Mouse (Mus musculus) embryonic facial prominence, embryonic 10.5 days (tissue): Measurements from ENCODE around the gene Ap1s2. TPM values are rescaled to one million over a fixed set of nuclear protein-coding genes. Genes with fewer than 3 reads are reported as not detected.

ENCODE experiments used
- DNase-seq: peaks from one replicate; pipeline ENCODE4 v3.0.0-alpha.2; 2017; ENCODE audit warnings: low spot score
- H3K27ac ChIP-seq: fragments of 300-500 bp; sonication (generic); replicated peaks from 2 replicates; pipeline ENCODE4 v1.5.1; 2016; ENCODE audit warnings: mild to moderate bottlenecking
- H3K27me3 ChIP-seq: fragments of 300-500 bp; sonication (generic); replicated peaks from 2 replicates; pipeline ENCODE4 v1.6.1; 2016; ENCODE audit warnings: low read depth, mild to moderate bottlenecking; ENCODE audit not compliant: poor library complexity, severe bottlenecking
- H3K36me3 ChIP-seq: fragments of 300-500 bp; sonication (generic); replicated peaks from 2 replicates; pipeline ENCODE4 v1.6.1; 2016; ENCODE audit warnings: mild to moderate bottlenecking, moderate library complexity
- H3K4me1 ChIP-seq: fragments of 300-500 bp; sonication (generic); 2 replicates; pipeline ENCODE4 v1.6.1; 2016
- H3K4me3 ChIP-seq: fragments of 300-500 bp; sonication (generic); 2 replicates; pipeline ENCODE4 v1.5.1; 2016; ENCODE audit warnings: mild to moderate bottlenecking, moderate library complexity
- H3K9me3 ChIP-seq: fragments of 300-500 bp; sonication (generic); 2 replicates; pipeline ENCODE4 v1.6.1; 2016; ENCODE audit warnings: mild to moderate bottlenecking
- WGBS: fragments of 180-500 bp; shearing (Covaris S2); methylation state at CpG from one replicate; pipeline ENCODE4 v1.1.7; 2016; 5-methylcytosine and 5-hydroxymethylcytosine counted together
- polyA plus RNA-seq: library from polyadenylated mRNA; unstranded; fragments of >200 nt; fragmentation: Nextera tagmentation; extraction: Ambion mirVana; gene quantifications from 2 replicates; pipeline ENCODE4 v1.2.1, GENCODE M21; 2016

Ap1s2 gene
- polyA plus RNA-seq, 1 experiment from 2014 or later = 22.7 TPM

- 19% methylated on average over 34 of the region's 34 CpGs for WGBS
- no peaks in the 10 kb centered on the region for H3K4me1 ChIP-seq
- no peaks in the 10 kb centered on the region for H3K36me3 ChIP-seq
- H3K27ac ChIP-seq = peak overlapping the region; percentile 87
- peaks cover 47% of the 10 kb centered on the region for H3K27me3 ChIP-seq
- peak; percentile 69 for DNase-seq
- peak overlapping the region; percentile 68 for H3K4me3 ChIP-seq
- H3K9me3 ChIP-seq = peaks cover 11% of the 10 kb centered on the region
These were observed 564 bp downstream of the Ap1s2 start for GRCm38 (mm10) chrX:163909381-163909780.

- no peaks in the 10 kb centered on the region for H3K4me1 ChIP-seq
- H3K9me3 ChIP-seq = peaks cover 11% of the 10 kb centered on the region
- H3K36me3 ChIP-seq = peaks cover 8% of the 10 kb centered on the region
- H3K27me3 ChIP-seq = peaks cover 58% of the 10 kb centered on the region
- no peak overlapping the region for H3K27ac ChIP-seq
- H3K4me3 ChIP-seq = no peak overlapping the region
- peak; percentile 14 for DNase-seq
These were observed 4.0 kb downstream of the Ap1s2 start for GRCm38 (mm10) chrX:163912791-163913190.

- Histone ChIP-seq H3K4me1 (no peaks in the 10 kb centered on the region), H3K9me3 (no peaks in the 10 kb centered on the region), H3K36me3 (no peaks in the 10 kb centered on the region), H3K27me3 (peaks cover 43% of the 10 kb centered on the region), H3K27ac (no peak overlapping the region), H3K4me3 (no peak overlapping the region)
- no peak for DNase-seq
These were observed 20.7 kb downstream of the Ap1s2 start for GRCm38 (mm10) chrX:163929550-163929949.

GRCm38 (mm10) chrX:163934731-163935130 lies 25.9 kb downstream of the Ap1s2 start:
- Histone ChIP-seq H3K27ac (no peak overlapping the region), H3K9me3 (no peaks in the 10 kb centered on the region), H3K27me3 (peaks cover 68% of the 10 kb centered on the region), H3K4me3 (no peak overlapping the region), H3K36me3 (peaks cover 28% of the 10 kb centered on the region), H3K4me1 (no peaks in the 10 kb centered on the region)
- DNase-seq = no peak
- 87% methylated on average over 8 of the region's 8 CpGs for WGBS

- H3K4me3 ChIP-seq = no peak overlapping the region
- H3K27me3 ChIP-seq = peaks cover 65% of the 10 kb centered on the region
- H3K36me3 ChIP-seq = peaks cover 53% of the 10 kb centered on the region
- no peak overlapping the region for H3K27ac ChIP-seq
- no peaks in the 10 kb centered on the region for H3K9me3 ChIP-seq
- WGBS = 89% methylated on average over 6 of the region's 6 CpGs
- no peaks in the 10 kb centered on the region for H3K4me1 ChIP-seq
- no peak for DNase-seq
These were observed 29.8 kb downstream of the Ap1s2 start for GRCm38 (mm10) chrX:163938587-163938986.

GRCm38 (mm10) chrX:163944381-163944780 lies 35.6 kb downstream of the Ap1s2 start:
- H3K27me3 ChIP-seq = peaks cover 38% of the 10 kb centered on the region
- H3K9me3 ChIP-seq = no peaks in the 10 kb centered on the region
- no peak overlapping the region for H3K27ac ChIP-seq
- 90% methylated on average over 3 of the region's 3 CpGs for WGBS
- H3K36me3 ChIP-seq = peaks cover 75% of the 10 kb centered on the region
- no peak overlapping the region for H3K4me3 ChIP-seq
- DNase-seq = no peak
- no peaks in the 10 kb centered on the region for H3K4me1 ChIP-seq

GRCm38 (mm10) chrX:163951618-163952017 lies 42.8 kb downstream of the Ap1s2 start:
- DNase-seq = no peak
- H3K4me3 ChIP-seq = no peak overlapping the region
- H3K9me3 ChIP-seq = no peaks in the 10 kb centered on the region
- H3K4me1 ChIP-seq = no peaks in the 10 kb centered on the region
- peaks cover 62% of the 10 kb centered on the region for H3K27me3 ChIP-seq
- peaks cover 95% of the 10 kb centered on the region for H3K36me3 ChIP-seq
- no peak overlapping the region for H3K27ac ChIP-seq
- 100% methylated on average over 1 of the region's 1 CpGs for WGBS

- peaks cover 42% of the 10 kb centered on the region for H3K36me3 ChIP-seq
- 34% methylated on average over 12 of the region's 12 CpGs for WGBS
- peaks cover 4% of the 10 kb centered on the region; the same call in 1 of the 2 replicates for H3K4me1 ChIP-seq
- H3K27me3 ChIP-seq = peaks cover 66% of the 10 kb centered on the region
- no peaks in the 10 kb centered on the region for H3K9me3 ChIP-seq
- peak overlapping the region; percentile 71 for H3K4me3 ChIP-seq
- H3K27ac ChIP-seq = peak overlapping the region; percentile 95
- DNase-seq = no peak
These were observed 48.6 kb downstream of the Ap1s2 start for GRCm38 (mm10) chrX:163957381-163957780.

GRCm38 (mm10) chrX:163957803-163958466 lies 49.1 kb downstream of the Ap1s2 start:
- Histone ChIP-seq H3K9me3 (no peaks in the 10 kb centered on the region), H3K4me3 (peak overlapping the region; percentile 71), H3K36me3 (peaks cover 36% of the 10 kb centered on the region), H3K27me3 (peaks cover 66% of the 10 kb centered on the region), H3K27ac (peak overlapping the region; percentile 95), H3K4me1 (peaks cover 4% of the 10 kb centered on the region; the same call in 1 of the 2 replicates)
- 19% methylated on average over 55 of the region's 67 CpGs for WGBS
- peak; percentile 83 for DNase-seq

- Histone ChIP-seq H3K27ac (peak within 1 kb of the TSS; percentile 95), H3K4me1 (peaks cover 4% of the 10 kb centered on the region; the same call in 1 of the 2 replicates), H3K9me3 (no peaks in the 10 kb centered on the region), H3K27me3 (peaks cover 64% of the 10 kb centered on the region), H3K4me3 (peak within 1 kb of the TSS; percentile 71), H3K36me3 (peaks cover 32% of the 10 kb centered on the region)
- DNase-seq = peak; percentile 89
- 19% methylated on average over 29 of the region's 29 CpGs for WGBS
These were observed 49.7 kb downstream of the Ap1s2 start, which contains the start of gene Zrsr2 for GRCm38 (mm10) chrX:163958467-163958875. TSS of gene Zrsr2 (minus strand) at chrX:163958661.

- no peak overlapping the region for H3K27ac ChIP-seq
- DNase-seq = no peak
- no peaks in the 10 kb centered on the region for H3K36me3 ChIP-seq
- no peak overlapping the region for H3K4me3 ChIP-seq
- H3K4me1 ChIP-seq = no peaks in the 10 kb centered on the region
- no peaks in the 10 kb centered on the region for H3K9me3 ChIP-seq
- H3K27me3 ChIP-seq = peaks cover 55% of the 10 kb centered on the region
- WGBS = 96% methylated on average over 1 of the region's 1 CpGs
These were observed 72.3 kb downstream of the Ap1s2 start for GRCm38 (mm10) chrX:163981092-163981491.

GRCm38 (mm10) chrX:163981500-163981899 lies 72.7 kb downstream of the Ap1s2 start:
- Histone ChIP-seq H3K27me3 (peaks cover 52% of the 10 kb centered on the region), H3K27ac (no peak overlapping the region), H3K4me1 (no peaks in the 10 kb centered on the region), H3K9me3 (no peaks in the 10 kb centered on the region), H3K36me3 (no peaks in the 10 kb centered on the region), H3K4me3 (no peak overlapping the region)
- 54% methylated on average over 4 of the region's 4 CpGs for WGBS
- no peak for DNase-seq

GRCm38 (mm10) chrX:163982129-163982528 lies 73.3 kb downstream of the Ap1s2 start:
- H3K4me3 ChIP-seq = no peak overlapping the region
- 79% methylated on average over 6 of the region's 6 CpGs for WGBS
- no peaks in the 10 kb centered on the region for H3K9me3 ChIP-seq
- H3K27ac ChIP-seq = no peak overlapping the region
- no peak for DNase-seq
- H3K36me3 ChIP-seq = no peaks in the 10 kb centered on the region
- H3K27me3 ChIP-seq = peaks cover 56% of the 10 kb centered on the region
- H3K4me1 ChIP-seq = no peaks in the 10 kb centered on the region
